Mouse (Mus musculus) CD8-positive naive resting alpha-beta T cell, adult 2 months (primary cell): Measurements from ENCODE around the gene Cdipt.

Experiments
- DNase-seq, 2 experiments: peaks; one replicate each; pipeline ENCODE4 v3.0.0; 2022; ENCODE audit warnings: low read depth in 2 of 2, low spot score in 2 of 2

Gene Cdipt

DNA sequence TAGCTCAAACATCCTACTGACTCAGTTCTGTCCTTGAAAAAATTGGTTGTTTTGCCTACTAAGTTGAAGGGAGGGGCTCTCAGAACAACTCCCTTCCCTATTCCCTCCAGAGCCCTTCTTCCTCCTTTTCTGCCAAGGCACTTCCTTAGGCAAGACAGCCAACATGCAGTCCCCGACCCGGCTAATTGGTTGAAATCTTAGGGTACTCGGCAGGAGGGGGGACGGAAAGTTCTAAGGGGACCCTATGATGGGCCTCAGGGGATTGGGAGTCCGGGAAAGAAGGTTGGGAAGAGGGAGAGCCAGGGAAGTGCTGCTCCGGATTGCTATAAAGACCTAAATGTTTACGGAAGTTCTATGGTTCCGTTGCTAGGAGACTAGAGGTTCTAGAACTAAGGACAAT, 221 bp upstream of the Cdipt start:
- no peak for DNase-seq

DNA sequence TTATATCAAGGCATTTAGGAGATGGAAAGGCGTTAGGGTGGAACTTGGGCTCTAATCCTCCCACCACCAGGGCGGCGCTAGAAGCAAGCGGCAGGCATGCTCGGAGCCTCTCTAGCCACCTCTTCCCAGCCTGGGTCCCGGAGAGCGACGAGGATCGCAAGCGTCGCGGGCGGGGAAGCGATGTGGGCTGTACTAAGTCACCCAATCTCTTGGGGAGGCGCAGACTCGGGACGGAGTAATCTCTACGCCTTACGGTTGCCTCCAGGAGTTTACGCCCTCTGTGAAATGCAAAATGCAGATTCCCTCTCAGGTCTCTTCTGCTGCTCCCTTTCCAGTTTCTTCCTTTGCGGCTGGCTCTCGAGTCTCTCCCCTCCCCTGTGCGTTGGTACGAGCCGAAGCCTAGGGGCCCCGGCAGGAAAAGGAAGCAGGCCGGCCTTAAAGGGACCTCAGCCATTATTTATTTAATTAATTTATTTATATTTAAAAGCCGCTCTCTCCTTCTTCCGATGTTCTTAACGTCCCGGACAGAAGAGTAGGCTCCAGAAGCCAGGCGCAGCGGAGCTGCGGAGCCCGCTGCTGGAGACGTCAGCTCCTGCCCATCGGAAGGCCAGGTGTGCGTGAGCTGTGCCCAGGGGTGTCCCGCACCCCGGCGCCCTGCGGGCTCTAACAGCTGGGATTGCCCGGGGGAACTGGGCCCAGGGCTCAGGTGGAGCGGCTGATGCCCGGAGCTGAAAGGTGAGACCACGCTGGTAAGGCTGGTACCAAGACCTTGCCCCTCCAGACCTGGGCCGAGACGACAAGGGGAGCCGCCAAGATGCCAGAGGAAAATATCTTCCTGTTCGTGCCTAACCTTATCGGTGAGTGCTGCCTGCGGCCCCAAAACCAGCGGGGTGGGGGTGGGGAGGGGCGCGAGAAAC, 494 bp downstream of the Cdipt start, which contains the start of gene Cdiptos:
Gene Cdiptos (minus strand): TSS at position 149 of the 917 bp plus-strand sequence.
- DNase-seq, result peak; percentile 94 to 96

DNA sequence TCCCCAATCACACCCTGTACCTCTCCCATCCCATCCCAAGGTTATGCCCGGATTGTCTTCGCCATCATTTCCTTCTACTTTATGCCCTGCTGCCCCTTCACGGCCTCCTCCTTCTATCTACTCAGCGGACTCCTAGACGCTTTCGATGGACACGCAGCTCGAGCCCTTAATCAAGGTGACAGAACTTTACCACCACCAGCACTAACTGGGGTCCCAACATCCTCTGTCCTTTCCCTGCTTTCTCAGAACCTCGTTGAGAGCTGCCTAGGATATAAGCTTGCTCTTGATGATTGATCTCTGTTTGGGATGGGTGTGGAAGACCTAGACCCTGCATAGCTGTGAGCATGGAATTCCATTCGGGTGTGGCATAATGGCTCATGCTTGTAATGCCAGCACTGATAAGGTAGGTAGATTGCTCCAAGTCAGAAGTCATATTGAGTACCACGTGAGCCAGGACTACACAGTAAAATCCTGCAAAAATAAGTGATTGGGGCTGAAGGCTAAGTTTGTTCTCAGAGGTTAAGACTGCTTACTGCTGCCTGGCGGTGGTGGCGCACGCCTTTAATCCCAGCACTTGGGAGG, 1.3 kb downstream of the Cdipt start:
- DNase-seq, result no peak

DNA sequence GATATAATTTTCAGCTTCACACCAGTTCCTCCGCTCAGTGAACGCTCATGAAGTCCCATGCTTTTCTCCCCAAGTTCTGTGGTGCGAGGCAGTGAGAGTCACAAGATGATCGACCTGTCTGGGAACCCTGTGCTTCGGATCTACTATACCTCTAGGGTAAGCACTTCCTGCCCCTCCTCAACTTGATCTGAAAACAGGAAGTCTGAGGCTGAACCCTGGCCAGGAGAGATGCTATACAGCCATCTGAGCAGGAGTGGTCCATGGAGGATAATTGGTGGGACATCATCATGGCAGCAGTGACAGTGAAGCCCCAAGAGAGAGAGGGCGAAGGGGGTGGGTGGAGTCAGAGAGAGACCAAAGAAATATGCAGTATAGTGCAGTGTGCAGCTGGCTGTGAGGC, 3.1 kb downstream of the Cdipt start:
- DNase-seq, result peak; percentile 11 to 30

DNA sequence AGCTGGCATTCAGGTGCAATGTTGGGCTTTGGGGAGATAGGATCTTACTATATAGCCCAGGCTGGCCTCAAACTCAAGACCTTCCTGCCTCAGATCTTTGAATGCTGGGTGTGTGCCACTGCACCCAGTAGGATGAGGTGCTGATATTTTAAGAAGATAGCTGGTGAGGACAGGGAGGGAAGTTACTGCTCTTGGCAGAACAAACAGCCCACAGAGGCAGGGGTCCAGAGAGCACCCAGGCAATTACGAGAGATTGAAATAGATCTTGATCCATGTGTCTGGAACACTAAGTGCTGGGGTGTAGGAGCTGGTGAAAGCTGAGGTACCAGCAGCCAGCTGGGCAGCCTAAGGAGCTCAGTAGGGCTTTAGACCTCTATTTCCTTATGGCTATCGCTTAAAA, 5.9 kb downstream of the Cdipt start:
- DNase-seq, result no peak

DNA sequence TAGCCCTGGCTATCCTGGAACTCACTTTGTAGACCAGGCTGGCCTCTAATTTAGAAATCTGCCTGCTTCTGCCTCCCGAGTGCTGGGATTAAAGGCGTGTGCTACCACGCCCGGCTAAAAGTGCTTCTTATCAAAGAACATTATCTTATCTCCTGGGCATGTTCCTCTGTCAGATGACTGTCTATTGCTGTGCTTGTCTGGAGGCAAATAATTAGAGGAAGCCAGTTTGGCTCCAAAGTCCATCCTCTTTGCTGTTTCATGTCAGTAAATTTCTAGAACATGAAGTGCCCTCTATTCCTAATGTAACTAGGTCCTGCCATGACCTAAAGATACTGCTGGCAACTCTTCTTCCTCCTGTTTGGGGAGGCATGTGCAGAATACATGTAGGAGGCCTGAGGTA, 6.3 kb downstream of the Cdipt start:
- no peak for DNase-seq

DNA sequence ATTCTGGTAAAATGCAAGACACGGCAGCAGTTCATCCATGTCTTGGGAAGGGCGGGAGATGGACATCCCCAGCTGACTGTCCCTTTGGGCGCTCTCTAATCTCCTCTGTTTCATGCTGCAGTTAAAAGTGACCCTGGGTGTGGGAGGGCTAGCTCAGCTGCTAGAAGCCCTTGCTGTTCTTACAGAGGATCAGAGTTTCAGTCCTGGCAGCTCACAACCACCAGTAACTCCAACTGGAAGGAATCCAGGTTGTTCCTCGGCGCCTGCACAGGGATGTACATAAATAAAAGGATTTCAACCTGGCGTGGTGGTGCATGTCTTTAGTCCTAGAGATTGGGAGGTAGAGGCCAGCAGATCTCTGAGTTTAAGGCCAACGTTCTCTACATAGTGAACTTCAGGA, 7.4 kb downstream of the Cdipt start:
- DNase-seq, result no peak

DNA sequence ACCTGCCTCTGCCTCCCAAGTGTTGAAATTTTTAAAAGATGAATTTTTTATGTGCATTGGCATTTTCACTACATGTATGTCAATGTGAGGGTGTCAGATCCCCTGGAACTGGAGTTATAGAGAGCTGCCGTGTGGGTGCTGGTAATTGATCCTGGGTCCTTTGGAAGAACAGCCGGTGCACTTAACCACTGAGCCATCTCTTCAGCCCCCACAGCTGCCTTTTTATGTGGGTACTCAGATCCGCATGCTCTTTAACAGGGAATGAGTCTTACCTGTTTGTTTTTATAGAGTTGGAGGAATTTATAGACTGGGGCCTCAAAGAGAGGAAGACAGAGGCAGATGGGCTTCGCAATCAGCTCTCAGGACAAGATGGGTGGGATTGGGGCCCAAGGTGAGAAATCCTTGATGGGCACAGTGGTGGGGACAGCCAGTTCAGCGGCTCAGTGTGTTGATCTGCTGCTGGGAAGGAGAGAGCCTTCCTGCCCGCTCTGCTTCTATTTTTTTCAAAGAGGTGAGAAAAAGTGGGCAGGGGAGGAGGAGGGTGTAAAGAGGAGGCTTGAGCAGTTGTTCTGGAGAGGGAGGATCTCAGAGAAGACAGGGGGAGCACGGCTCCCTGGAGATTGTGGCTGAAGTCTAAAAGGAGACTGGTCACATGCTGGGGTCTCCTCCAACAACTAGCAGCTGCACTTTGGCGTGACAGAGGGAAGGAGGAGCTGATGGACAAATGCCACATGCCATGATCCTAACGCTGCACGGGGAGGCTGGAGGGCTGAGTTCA, 9.1 kb downstream of the Cdipt start:
- DNase-seq, result no peak

DNA sequence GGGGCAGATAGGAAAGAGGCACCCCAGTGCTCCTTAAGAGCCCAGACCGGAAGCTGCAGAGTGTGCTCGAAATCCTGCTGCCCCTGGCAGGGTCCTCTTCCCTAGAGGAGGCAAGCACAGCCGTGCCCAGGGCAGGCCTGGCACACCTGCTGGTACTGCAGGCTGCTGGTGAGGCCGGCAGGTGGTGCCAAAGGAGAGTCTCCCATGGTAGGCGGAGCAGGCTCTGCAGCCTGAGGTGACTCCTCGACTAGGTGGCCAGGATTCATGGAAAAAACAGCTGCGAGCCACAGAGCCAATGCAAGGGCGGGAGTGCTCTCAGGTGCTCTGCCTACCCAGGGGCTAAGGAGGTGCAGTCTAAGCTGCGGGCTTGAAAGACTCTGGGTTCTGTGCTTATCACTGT, 10.6 kb downstream of the Cdipt start:
- no peak for DNase-seq

DNA sequence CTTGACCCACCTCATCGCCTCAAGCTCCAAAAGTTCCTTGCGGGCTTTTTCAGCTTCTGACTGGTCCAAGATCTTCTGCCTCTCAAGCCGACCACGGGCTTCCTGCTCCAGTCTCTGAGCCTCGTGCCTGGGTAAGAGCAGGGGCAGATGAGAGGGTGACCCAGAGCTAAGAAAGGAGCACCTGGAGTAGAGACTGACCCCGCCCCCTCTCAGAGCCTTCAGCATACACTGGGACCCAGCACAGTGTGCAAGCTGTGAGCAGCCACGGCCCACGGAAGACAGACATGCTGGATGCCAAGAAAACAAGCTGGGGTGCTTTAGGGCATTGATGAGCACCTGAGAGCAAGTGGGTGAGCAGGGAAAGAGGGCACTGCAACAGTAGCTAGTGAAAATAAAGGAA, 13.1 kb downstream of the Cdipt start:
- DNase-seq, result no peak

DNA sequence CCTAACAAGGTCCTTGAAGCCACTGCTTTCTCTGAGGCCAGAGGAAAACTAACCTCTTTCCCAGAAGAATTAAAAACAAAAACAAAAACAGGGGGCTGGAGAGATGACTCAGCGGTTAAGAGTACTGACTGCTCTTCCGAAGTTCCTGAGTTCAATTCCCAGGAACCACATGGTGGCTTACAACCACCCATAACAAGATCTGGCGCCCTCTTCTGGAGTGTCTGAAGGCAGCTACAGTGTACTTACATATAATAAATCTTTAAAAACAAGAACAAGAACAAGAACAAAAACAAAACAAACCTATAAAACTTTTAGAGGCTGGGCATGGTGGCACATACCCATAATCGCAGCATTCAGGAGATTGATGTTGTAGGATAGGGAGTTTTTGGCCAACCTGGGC, 20.7 kb downstream of the Cdipt start:
- DNase-seq, result no peak

DNA sequence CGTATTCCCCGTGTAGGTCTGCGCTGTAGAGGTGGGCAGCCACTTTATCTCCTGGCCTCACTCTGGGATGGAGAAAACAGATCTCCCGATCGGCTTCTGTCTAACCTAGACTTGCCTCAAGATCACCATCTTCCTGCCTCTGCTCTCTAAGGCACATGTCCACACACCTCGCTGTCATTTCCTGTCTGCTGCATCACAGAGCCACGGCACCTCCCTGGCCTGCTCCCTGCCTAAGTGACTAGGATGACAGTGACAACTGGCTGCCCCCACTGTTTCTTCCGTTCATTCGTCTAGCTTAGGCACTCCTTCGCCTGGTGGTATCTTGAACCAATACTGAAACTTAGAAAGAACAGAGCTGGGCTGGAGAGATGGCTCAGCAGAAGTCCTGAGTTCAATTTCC, 23.9 kb downstream of the Cdipt start:
- peak; percentile 44 to 59 for DNase-seq

DNA sequence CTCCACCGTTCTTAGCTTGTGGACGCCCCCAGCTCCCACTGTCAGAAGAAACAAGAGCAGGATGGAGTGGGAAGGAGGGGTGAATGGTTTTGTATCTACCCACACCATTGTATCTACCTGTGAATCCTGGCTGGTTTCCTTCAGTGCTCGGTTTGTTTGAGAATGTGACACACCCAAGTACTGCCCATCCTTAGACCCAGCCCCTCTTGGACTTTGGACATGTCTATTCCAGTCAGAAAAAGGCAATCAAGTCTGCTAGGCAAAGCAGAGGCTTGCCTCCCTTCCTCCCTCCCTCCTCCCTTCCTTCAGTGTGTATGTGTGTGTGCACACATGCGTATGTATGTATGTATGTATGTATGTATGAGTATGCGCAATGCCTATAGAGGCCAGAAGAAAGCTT, 27.9 kb downstream of the Cdipt start:
- no peak for DNase-seq

DNA sequence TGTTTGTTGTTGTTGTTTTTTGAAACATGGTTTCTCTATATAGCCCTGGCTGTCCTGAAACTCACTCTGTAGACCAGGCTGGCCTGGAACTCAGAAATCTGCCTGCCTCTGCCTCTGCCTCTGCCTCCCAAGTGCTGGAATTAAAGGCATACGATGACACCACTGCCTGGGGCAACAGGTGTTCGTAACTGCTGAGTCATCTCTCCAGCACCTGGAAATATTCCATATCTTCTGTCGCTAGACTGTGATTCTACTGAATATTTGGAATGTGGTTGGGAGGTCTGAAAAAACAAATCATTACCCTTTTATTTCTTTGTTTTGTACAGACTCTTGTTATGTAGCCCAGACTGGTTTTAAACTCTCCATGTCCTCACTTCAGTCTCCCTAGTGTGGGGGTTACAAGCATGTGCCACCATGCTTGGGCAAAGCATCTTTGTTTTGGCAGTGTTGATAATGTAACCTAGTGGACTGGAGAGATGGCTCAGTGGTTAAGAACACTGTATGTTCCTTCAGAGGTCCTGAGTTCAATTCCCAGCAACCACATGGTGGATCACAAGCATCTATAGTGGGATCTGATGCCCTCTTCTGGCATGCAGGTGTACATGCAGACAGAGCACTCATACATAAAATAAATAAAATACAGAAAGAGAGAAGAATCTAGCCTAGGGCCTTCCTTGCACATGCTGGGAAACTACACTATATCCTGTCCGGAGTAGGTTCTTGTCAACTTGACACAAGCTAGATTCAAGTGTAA, 28.6 kb downstream of the Cdipt start:
- DNase-seq, result no peak

DNA sequence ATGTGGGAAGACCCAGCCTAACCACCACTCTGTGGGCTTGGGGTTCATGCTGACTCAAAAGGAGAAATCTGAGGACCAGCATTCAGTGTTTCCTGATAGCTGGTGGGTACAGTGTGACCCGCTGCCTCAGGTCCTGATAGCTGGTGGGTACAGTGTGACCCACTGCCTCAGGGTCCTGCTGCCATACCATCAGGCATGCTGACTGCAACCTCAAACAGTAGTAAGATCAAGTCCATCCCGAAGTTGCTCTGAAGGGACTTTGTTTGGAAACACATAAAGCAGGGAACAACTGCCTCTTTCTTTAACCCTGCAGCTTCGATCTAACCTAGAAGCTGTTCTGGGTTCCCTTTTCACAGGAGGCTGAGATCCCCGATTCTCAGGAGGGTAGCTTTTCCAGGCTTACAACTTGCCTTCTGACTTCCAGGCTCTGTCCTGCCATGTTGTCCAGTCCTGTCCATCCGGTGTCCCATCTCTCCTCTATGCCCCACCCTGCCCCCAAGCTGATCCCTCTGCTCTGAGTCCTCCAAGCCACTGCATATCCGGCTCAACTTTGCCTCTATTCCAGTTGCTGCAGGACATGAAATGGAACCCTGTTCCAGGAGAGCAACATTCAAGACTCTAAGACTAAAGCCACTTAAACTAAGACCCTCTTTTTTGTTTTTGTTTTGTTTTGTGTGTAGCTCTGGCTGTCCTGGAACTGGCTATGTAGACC, 31.8 kb downstream of the Cdipt start:
- no peak for DNase-seq

DNA sequence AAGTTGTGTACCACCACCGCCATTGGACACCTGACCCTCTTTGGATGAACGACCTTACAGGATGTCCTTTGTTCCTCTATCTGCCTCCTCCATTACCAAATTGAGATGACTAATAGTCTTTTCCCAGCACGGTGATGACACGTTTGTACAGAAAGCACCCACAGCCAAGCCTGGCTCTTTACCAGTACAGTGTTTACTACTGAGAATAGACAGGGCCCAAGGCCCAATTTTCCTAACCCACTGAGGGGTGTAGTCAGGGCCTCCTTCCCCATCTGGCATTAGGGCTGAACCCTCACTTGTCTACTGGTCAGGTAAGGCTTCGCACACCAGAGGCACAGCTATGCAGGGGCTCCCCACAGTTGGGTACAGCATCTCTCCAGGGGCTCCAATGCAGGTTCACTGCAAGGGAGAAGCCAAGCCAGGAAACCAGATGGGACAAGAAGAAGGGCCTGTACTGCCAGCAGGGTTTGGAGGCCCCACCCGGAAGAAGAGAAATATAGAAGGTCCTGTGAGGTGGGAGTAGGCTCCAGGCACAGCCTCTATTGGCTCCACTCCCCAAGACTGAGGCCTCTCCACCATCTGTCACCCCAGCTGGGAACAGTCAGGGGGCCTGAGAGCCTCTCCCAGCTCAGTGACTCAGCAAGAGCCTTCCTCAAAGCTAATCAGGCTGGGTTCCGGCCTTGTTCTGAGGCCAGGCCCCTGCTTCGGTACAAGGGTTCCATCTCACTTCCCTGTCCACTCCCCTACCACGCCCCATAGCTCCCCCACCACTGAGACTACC, 32.7 kb downstream of the Cdipt start:
- DNase-seq, result no peak

DNA sequence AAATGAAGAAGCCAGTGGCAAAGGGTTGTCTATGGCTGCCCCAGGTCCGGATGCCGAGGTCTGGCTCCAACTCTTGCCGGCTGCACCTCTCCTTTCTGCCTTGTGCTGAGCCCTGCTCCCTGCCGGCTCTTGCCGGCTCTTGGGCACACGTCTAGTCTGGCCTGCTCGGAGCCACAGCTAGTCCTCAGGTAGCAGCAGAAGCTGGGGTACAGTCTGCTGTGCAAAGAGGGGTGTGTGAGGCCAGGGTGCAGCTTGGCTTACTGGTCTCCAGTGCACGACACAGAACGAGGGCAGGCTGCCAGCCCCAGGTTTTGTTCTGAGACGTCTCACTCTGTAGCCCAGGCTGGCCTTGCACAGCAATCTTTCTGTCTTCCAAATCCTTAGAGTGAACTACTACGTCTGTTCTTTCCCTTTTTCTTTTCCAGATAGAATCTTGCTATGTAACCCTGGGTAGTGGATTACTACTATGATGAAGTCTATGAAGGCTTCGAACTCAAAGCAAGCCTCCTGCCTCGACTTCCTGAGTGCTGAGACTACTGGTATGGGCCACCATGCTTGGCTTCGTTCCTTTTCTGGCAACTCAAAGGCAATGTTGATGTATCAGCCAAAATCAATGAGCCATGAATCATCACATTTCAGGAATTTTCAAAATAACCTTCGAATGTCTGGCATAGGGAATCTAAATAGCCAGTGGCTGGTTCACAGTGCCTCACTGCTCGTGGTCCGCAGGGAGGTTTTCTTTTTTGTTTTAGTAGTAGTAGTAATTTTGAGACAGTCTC, 33.8 kb downstream of the Cdipt start:
- no peak for DNase-seq

DNA sequence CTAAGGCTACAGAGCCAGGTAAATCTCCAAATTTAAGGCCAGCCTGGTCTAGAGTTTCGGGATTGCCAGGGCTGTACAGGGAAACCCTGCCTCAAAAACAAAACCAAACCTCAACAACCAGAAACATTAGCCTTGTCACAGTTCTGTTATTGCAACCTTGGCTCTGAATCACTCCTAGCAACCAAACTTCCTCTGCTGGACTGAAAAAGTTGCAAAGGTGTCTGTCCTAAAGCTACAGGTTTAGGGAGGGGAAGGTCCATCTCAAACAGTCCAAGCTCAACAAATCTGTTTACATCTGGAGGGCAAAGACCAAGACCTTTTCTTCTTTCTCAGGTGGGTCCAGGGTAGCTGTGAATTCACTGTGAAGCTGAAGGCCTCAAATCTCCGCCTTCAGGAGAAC, 35.3 kb downstream of the Cdipt start:
- no peak for DNase-seq

DNA sequence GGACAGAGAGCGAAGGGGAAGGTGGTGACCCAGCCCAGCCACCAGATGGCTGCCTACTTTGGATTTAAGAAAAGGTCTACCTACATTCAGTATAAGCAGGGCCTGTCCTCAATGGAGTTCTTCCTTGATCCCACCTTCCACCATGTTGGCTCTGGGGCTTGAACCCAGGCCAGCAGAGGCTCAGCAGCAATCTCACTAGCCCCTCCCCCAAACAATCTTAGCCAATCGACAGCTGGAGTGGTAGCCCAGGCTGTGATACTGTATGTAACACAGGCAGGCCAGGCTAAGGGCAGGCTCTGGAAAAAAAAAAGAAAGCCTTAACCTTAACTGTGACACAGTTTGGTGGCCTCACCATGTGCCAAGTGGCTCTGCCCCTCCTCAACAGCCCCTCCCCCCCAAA, 36.0 kb downstream of the Cdipt start:
- DNase-seq, result no peak
